Mouse (Mus musculus) G1E-ER4 (cell line): ENCODE results near the gene Gzmm. TPM values are rescaled to one million over a fixed set of nuclear protein-coding genes. Genes with fewer than 3 reads are reported as not detected.

Experiments
- GATA1 ChIP-seq: IDR thresholded peaks from one replicate; pipeline ENCODE4 v1.8.0; 2012; ENCODE audit warnings: low read length, inconsistent platforms
- polyA plus RNA-seq: library from polyadenylated mRNA; stranded (reverse); fragments of >175 nt; gene quantifications from 2 replicates; pipeline ENCODE4 v1.2.3, GENCODE M21; 2012

Gzmm gene
- polyA plus RNA-seq, 1 experiment, result 0.25 TPM

GRCm38 (mm10) chr10:79728323-79729249 is 39.8 kb downstream of the Gzmm start:
- TF ChIP-seq GATA1, result no peak

- TF ChIP-seq GATA1, result no peak
Observed at GRCm38 (mm10) chr10:79729357-79729965, 40.6 kb downstream of the Gzmm start.

GRCm38 (mm10) chr10:79732500-79732899 is 43.7 kb downstream of the Gzmm start:
- no peak for TF ChIP-seq GATA1

GRCm38 (mm10) chr10:79733847-79734246 is 45.0 kb downstream of the Gzmm start:
- TF ChIP-seq GATA1, result no peak

- no peak for TF ChIP-seq GATA1
Observed at GRCm38 (mm10) chr10:79735361-79735760, 46.5 kb downstream of the Gzmm start.

- no peak for TF ChIP-seq GATA1
Observed at GRCm38 (mm10) chr10:79736706-79737105, 47.9 kb downstream of the Gzmm start.

GRCm38 (mm10) chr10:79738259-79738658 is 49.4 kb downstream of the Gzmm start:
- TF ChIP-seq GATA1, result no peak

- no peak for TF ChIP-seq GATA1
Observed at GRCm38 (mm10) chr10:79739234-79739633, 50.4 kb downstream of the Gzmm start.

GRCm38 (mm10) chr10:79740863-79741262 is 52.0 kb downstream of the Gzmm start:
- TF ChIP-seq GATA1, result no peak

GRCm38 (mm10) chr10:79743161-79743560 is 54.3 kb downstream of the Gzmm start:
- TF ChIP-seq GATA1, result no peak

GRCm38 (mm10) chr10:79743650-79744365 is 55.0 kb downstream of the Gzmm start:
- no peak for TF ChIP-seq GATA1

Other genes starting within 250 kb of the Gzmm start
- not detected in 2 replicates for gene Vmn2r83, start 220.3 kb upstream of the Gzmm start, polyA plus RNA-seq
- gene Plpp2, start 155.2 kb upstream of the Gzmm start, polyA plus RNA-seq, result 0.04 TPM in 1 of 2 replicates, not detected in the other
- 0.05 TPM in 1 of 2 replicates, not detected in the other for gene Mier2, start 133.8 kb upstream of the Gzmm start, polyA plus RNA-seq
- not detected in 2 replicates for gene Theg, start 101.7 kb upstream of the Gzmm start, polyA plus RNA-seq
- not detected in 2 replicates for gene C2cd4c, start 75.0 kb upstream of the Gzmm start, polyA plus RNA-seq
- not detected in 2 replicates for gene Shc2, start 51.1 kb upstream of the Gzmm start, polyA plus RNA-seq
- not detected in 2 replicates for gene Odf3l2, start 43.3 kb upstream of the Gzmm start, polyA plus RNA-seq
- gene Madcam1, start 24.5 kb upstream of the Gzmm start, polyA plus RNA-seq, result not detected in 2 replicates
- gene Tpgs1, start 19.7 kb upstream of the Gzmm start, polyA plus RNA-seq, result 119 and 126 TPM in 2 replicates
- 540 and 646 TPM in 2 replicates for gene Cdc34, start 6.8 kb upstream of the Gzmm start, polyA plus RNA-seq
- 834 and 1,207 TPM in 2 replicates for gene Bsg, start 15.5 kb downstream of the Gzmm start, polyA plus RNA-seq
- 0.49 and 0.78 TPM in 2 replicates for gene Hcn2, start 27.6 kb downstream of the Gzmm start, polyA plus RNA-seq
- 52.0 and 53.1 TPM in 2 replicates for gene Polrmt, start 57.6 kb downstream of the Gzmm start, polyA plus RNA-seq
- not detected in 2 replicates for gene Fgf22, start 66.1 kb downstream of the Gzmm start, polyA plus RNA-seq
- gene Rnf126, start 77.9 kb downstream of the Gzmm start, polyA plus RNA-seq, result 373 and 414 TPM in 2 replicates
- 0.06 and 0.11 TPM in 2 replicates for gene Fstl3, start 88.3 kb downstream of the Gzmm start, polyA plus RNA-seq
- not detected in 2 replicates for gene Prss57, start 101.9 kb downstream of the Gzmm start, polyA plus RNA-seq
- gene Palm, start 104.6 kb downstream of the Gzmm start, polyA plus RNA-seq, result 0.82 and 1.2 TPM in 2 replicates
- not detected in 2 replicates for gene Misp, start 132.0 kb downstream of the Gzmm start, polyA plus RNA-seq
- gene Ptbp1, start 165.4 kb downstream of the Gzmm start, polyA plus RNA-seq, result 1,266 and 1,318 TPM in 2 replicates
- 0.38 TPM in 1 of 2 replicates, not detected in the other for gene Prtn3, start 185.5 kb downstream of the Gzmm start, polyA plus RNA-seq
- not detected in 2 replicates for gene Plppr3, start 185.6 kb downstream of the Gzmm start, polyA plus RNA-seq
- gene Elane, start 197.2 kb downstream of the Gzmm start, polyA plus RNA-seq, result not detected in 2 replicates
- not detected in 2 replicates for gene Cfd, start 201.8 kb downstream of the Gzmm start, polyA plus RNA-seq
- gene Med16, start 219.9 kb downstream of the Gzmm start, polyA plus RNA-seq, result 64.2 and 66.0 TPM in 2 replicates
- not detected in 2 replicates for gene Gm26602, start 221.8 kb downstream of the Gzmm start, polyA plus RNA-seq
- 0.53 and 0.82 TPM in 2 replicates for gene Kiss1r, start 228.0 kb downstream of the Gzmm start, polyA plus RNA-seq
- gene R3hdm4, start 232.2 kb downstream of the Gzmm start, polyA plus RNA-seq, result 229 and 234 TPM in 2 replicates
- gene Arid3a, start 238.0 kb downstream of the Gzmm start, polyA plus RNA-seq, result 99.9 and 103 TPM in 2 replicates